Mouse (Mus musculus): ENCODE measurements at regions not wholly inside any gene's neighbourhood (a gene's known extent, or its start where the extent isn't known, plus 50 kb on each side); places are given as distances from the start of the nearest gene placed in this dataset.

GRCm38 (mm10) chr2:28349911-28350310 is 96.7 kb upstream of the Ppp1r26 start:
- ATAC-seq (ENCODE audit: low TSS enrichment), result no peak

- ATAC-seq (ENCODE audit: low TSS enrichment), result no peak
Observed at GRCm38 (mm10) chr2:28351445-28351844, 95.2 kb upstream of the Ppp1r26 start.

- ATAC-seq (ENCODE audit: low TSS enrichment), result no peak
Observed at GRCm38 (mm10) chr2:28352903-28353302, 93.7 kb upstream of the Ppp1r26 start.

- ATAC-seq (ENCODE audit: low TSS enrichment), result no peak
Observed at GRCm38 (mm10) chr2:28362199-28362598, 84.4 kb upstream of the Ppp1r26 start.

- no peak for ATAC-seq (ENCODE audit: low TSS enrichment)
Observed at GRCm38 (mm10) chr2:28364623-28365022, 82.0 kb upstream of the Ppp1r26 start.

GRCm38 (mm10) chr2:28365756-28366155 is 80.8 kb upstream of the Ppp1r26 start:
- no peak for ATAC-seq (ENCODE audit: low TSS enrichment)

- ATAC-seq (ENCODE audit: low TSS enrichment), result 0 out of 2 replicates have a peak, but pooled peaks have one; percentile 39
Observed at GRCm38 (mm10) chr2:28374838-28375237, 71.8 kb upstream of the Ppp1r26 start.

GRCm38 (mm10) chr2:28377948-28378822 is 68.4 kb upstream of the Ppp1r26 start:
- ATAC-seq (ENCODE audit: low TSS enrichment), result peak; percentile 44

GRCm38 (mm10) chr2:28382051-28382802 is 64.4 kb upstream of the Ppp1r26 start:
- ATAC-seq (ENCODE audit: low TSS enrichment), result no peak

- no peak for ATAC-seq (ENCODE audit: low TSS enrichment)
Observed at GRCm38 (mm10) chr2:28384875-28385274, 61.7 kb upstream of the Ppp1r26 start.

- ATAC-seq (ENCODE audit: low TSS enrichment), result no peak
Observed at GRCm38 (mm10) chr2:28386784-28387183, 59.8 kb upstream of the Ppp1r26 start.

- peak; percentile 90 for ATAC-seq (ENCODE audit: low TSS enrichment)
Observed at GRCm38 (mm10) chr2:28387422-28387836, 59.2 kb upstream of the Ppp1r26 start.

- ATAC-seq (ENCODE audit: low TSS enrichment), result no peak
Observed at GRCm38 (mm10) chr2:28387926-28388325, 58.7 kb upstream of the Ppp1r26 start.

GRCm38 (mm10) chr2:28389703-28390102 is 56.9 kb upstream of the Ppp1r26 start:
- no peak for ATAC-seq (ENCODE audit: low TSS enrichment)

GRCm38 (mm10) chr2:28395391-28395790 is 51.2 kb upstream of the Ppp1r26 start:
- ATAC-seq (ENCODE audit: low TSS enrichment), result no peak
